Mouse (Mus musculus): ENCODE data around the gene Slc25a21.

GRCm38 (mm10) chr12:57159904-57160303 is 37.4 kb downstream of the Slc25a21 start:
- TF ChIP-seq POLR2A (IDR thresholded peaks at IDR 0.05; ENCODE audit: low read depth, low read length), result no peak
- TF ChIP-seq CTCF (IDR thresholded peaks at IDR 0.05; ENCODE audit: extremely low read depth, insufficient read depth, insufficient read length, insufficient replicate concordance), result no peak

Measured in spleen, adult 2 months (tissue).